Mouse (Mus musculus) gonadal fat pad, adult 2 months (tissue): Measurements from ENCODE around the gene Herpud1. TPM values are rescaled to one million over a fixed set of nuclear protein-coding genes. Genes with fewer than 3 reads are reported as not detected.

Source experiments
- polyA plus RNA-seq: library from polyadenylated mRNA; depleted of rRNA; stranded (reverse); fragments of >200 nt; gene quantifications from 2 replicates; pipeline ENCODE4 v1.2.3, GENCODE M21; 2012; rRNA removed

Herpud1 gene
- polyA plus RNA-seq, 1 experiment = 262 TPM

Other genes starting within 250 kb of the Herpud1 start
- gene Mt4, start 249.2 kb upstream of the Herpud1 start, polyA plus RNA-seq = not detected in 2 replicates
- gene Mt3, start 233.8 kb upstream of the Herpud1 start, polyA plus RNA-seq = 4.9 and 22.1 TPM in 2 replicates
- gene Mt2, start 213.8 kb upstream of the Herpud1 start, polyA plus RNA-seq = 147 and 159 TPM in 2 replicates
- gene Mt1, start 207.4 kb upstream of the Herpud1 start, polyA plus RNA-seq = 866 and 1,103 TPM in 2 replicates
- gene Nup93, start 171.9 kb upstream of the Herpud1 start, polyA plus RNA-seq = 22.7 and 24.3 TPM in 2 replicates
- gene Slc12a3, start 57.2 kb upstream of the Herpud1 start, polyA plus RNA-seq = 1.0 and 1.1 TPM in 2 replicates
- gene Nlrc5, start 47.9 kb downstream of the Herpud1 start, polyA plus RNA-seq = 11.2 and 13.3 TPM in 2 replicates
- gene Cpne2, start 146.6 kb downstream of the Herpud1 start, polyA plus RNA-seq = 45.6 and 50.1 TPM in 2 replicates
- gene Rspry1, start 215.5 kb downstream of the Herpud1 start, polyA plus RNA-seq = 9.1 and 9.4 TPM in 2 replicates
- gene Fam192a, start 215.6 kb downstream of the Herpud1 start, polyA plus RNA-seq = 16.9 and 19.1 TPM in 2 replicates